In genomic region chr15:87659729-87660128, GRCm38 (mm10) we compare ENCODE assay signal across 21 mouse cellular contexts.
A peak's percentile ranks its signal among the peaks of the same experiment; 100 is the strongest.
DNase-seq lines count a peak whose midpoint lies in the region; ATAC-seq and TF ChIP-seq lines count a peak whose summit lies in the region.
"Had no signal": no experiment of that assay in that cellular context is flagged by ENCODE, and none has a peak within 500 bp of the region (broad histone marks: within the 10 kb centered on the region; RNA-seq: fewer than 3 reads in every experiment).

No protein-coding gene starts in this region.

- no peak for TF ChIP-seq CTCF in left cerebral cortex, adult 2 months (IDR thresholded peaks at IDR 0.05)

- no peak overlapping the region for H3ac ChIP-seq in myocyte (ENCODE audit: control insufficient read depth, insufficient read length)

- intact Hi-C loops in left cerebral cortex, adult 2 months (cut with DNase I): no loop called here

- H3K36me3 ChIP-seq in myocyte (ENCODE audit: control insufficient read depth, insufficient read depth): no peaks in the 10 kb centered on the region
- no peaks in the 10 kb centered on the region for H3K36me3 ChIP-seq in forebrain, embryonic 16.5 days (ENCODE audit: control insufficient read depth, insufficient read depth)
- H3K36me3 ChIP-seq: embryonic facial prominence, embryonic 12.5 days; forebrain, embryonic 15.5 days; hindbrain, embryonic 12.5 days had no signal

- peak; percentile 67 to 69 for DNase-seq in adrenal gland, adult (ENCODE audit: inconsistent age in 2 of 2, low spot score in 1 of 2)
- no peak for DNase-seq in adrenal gland, postnatal 4 days (ENCODE audit: low spot score in 2 of 2)
- DNase-seq in left cerebral cortex, adult 2 months (ENCODE audit: extremely low spot score in 1 of 2, low spot score in 2 of 2): no peak
- DNase-seq in left cerebral cortex, adult 8-10 months (ENCODE audit: low spot score in 2 of 2): no peak
- peak; percentile 20 for DNase-seq in adrenal gland, postnatal 14 days
- DNase-seq in frontal cortex, postnatal 36 days (ENCODE audit: low spot score in 2 of 2): no peak
- DNase-seq: cerebellum, adult 11 months; cerebellum, adult 9-10 months; cerebellum, postnatal 25 days; gastrocnemius, postnatal 36 days; heart, adult 11 months; heart, postnatal 4 days had no signal

- H3K79me2 ChIP-seq in myocyte (ENCODE audit: control insufficient read depth, insufficient read depth): no peaks in the 10 kb centered on the region

- ATAC-seq in forebrain, embryonic 16.5 days: no peak
- ATAC-seq: forebrain, embryonic 15.5 days; hindbrain, embryonic 16.5 days; inflammation-experienced regulatory T-cells, adult 6 months; intestine, postnatal 0 days had no signal

- peak overlapping the region; percentile 62 for H3K27ac ChIP-seq in left cerebral cortex, adult 2 months
- no peak overlapping the region for H3K27ac ChIP-seq in forebrain, embryonic 16.5 days (ENCODE audit: low read length)
- H3K27ac ChIP-seq: embryonic facial prominence, embryonic 12.5 days; forebrain, embryonic 15.5 days; hindbrain, embryonic 12.5 days had no signal

- H3K9ac ChIP-seq in forebrain, embryonic 16.5 days (replicated peaks; ENCODE audit: low read depth, low read length): no peak overlapping the region
- H3K9ac ChIP-seq: embryonic facial prominence, embryonic 12.5 days; forebrain, embryonic 15.5 days; hindbrain, embryonic 12.5 days had no signal

- H3K4me2 ChIP-seq in myocyte (ENCODE audit: low read depth): no peak overlapping the region
- no peak overlapping the region for H3K4me2 ChIP-seq in forebrain, embryonic 16.5 days (ENCODE audit: low read length)
- H3K4me2 ChIP-seq: embryonic facial prominence, embryonic 12.5 days; forebrain, embryonic 15.5 days; hindbrain, embryonic 12.5 days had no signal

- no peak for TF ChIP-seq POLR2A in myocyte (IDR thresholded peaks at IDR 0.05; ENCODE audit: insufficient read length, low read depth)

- 97% methylated on average over 6 of the region's 6 CpGs for WGBS in forebrain, embryonic 16.5 days

- H3K27me3 ChIP-seq in myocyte (ENCODE audit: control insufficient read depth, insufficient read depth, insufficient read length): no peaks in the 10 kb centered on the region
- H3K27me3 ChIP-seq in forebrain, embryonic 16.5 days (replicated peaks; ENCODE audit: control insufficient read depth, insufficient read depth, low read length): no peaks in the 10 kb centered on the region
- H3K27me3 ChIP-seq: CH12.LX; embryonic facial prominence, embryonic 12.5 days; forebrain, embryonic 15.5 days; hindbrain, embryonic 12.5 days had no signal

- H3K4me3 ChIP-seq in left cerebral cortex, adult 2 months: no peak overlapping the region
- H3K4me3 ChIP-seq in myocyte: no peak overlapping the region
- H3K4me3 ChIP-seq in forebrain, embryonic 16.5 days (replicated peaks; ENCODE audit: low read length): no peak overlapping the region
- H3K4me3 ChIP-seq: embryonic facial prominence, embryonic 12.5 days; forebrain, embryonic 15.5 days; hindbrain, embryonic 12.5 days had no signal

- H3K4me1 ChIP-seq in forebrain, embryonic 16.5 days (replicated peaks; ENCODE audit: control insufficient read depth, insufficient read depth, low read length): peaks cover 7% of the 10 kb centered on the region
- H3K4me1 ChIP-seq: embryonic facial prominence, embryonic 12.5 days; hindbrain, embryonic 12.5 days had no signal

- no peaks in the 10 kb centered on the region for H3K9me3 ChIP-seq in forebrain, embryonic 16.5 days (ENCODE audit: control insufficient read depth, low read length)
- H3K9me3 ChIP-seq: forebrain, embryonic 15.5 days; hindbrain, embryonic 12.5 days had no signal

TF ChIP-seq in myocyte, 11 proteins besides CTCF, POLR2A, EP300 and RAD21:
- TF ChIP-seq MYOD1 (IDR thresholded peaks at IDR 0.05; ENCODE audit: control insufficient read depth in 1 of 3, insufficient read length in 2 of 3, low read depth in 2 of 3) (peak in 2 of 3 experiments; percentile 20 to 40), CEBPB (IDR thresholded peaks at IDR 0.05; ENCODE audit: insufficient read depth, poor library complexity, severe bottlenecking) (no peak), TCF12 (IDR thresholded peaks at IDR 0.05; ENCODE audit: insufficient read depth, poor library complexity, severe bottlenecking) (no peak), MAX (IDR thresholded peaks at IDR 0.05; ENCODE audit: low read depth) (no peak)

Comparison
In these comparisons a context has a peak if more than half of its experiments do, and no peak if none do; other contexts are left out.
1. DNase-seq: peak in adrenal gland, adult (2 of 2) and adrenal gland, postnatal 14 days (single experiment); none in adrenal gland, postnatal 4 days (0 of 2), left cerebral cortex, adult 2 months (0 of 2), left cerebral cortex, adult 8-10 months (0 of 2) and frontal cortex, postnatal 36 days (0 of 2).